Mouse (Mus musculus): ENCODE results near the gene Ptchd4.

GRCm38 (mm10) chr17:42364716-42365115, 49.0 kb downstream of the Ptchd4 start:
- TF ChIP-seq CTCF (conservative IDR thresholded peaks at IDR 0.05; ENCODE audit: insufficient read depth, insufficient read length, low read depth, low read length) (no peak), POLR2A (IDR thresholded peaks at IDR 0.05; ENCODE audit: low read depth, low read length) (no peak)
